Mouse (Mus musculus) lung, embryonic 16.5 days (tissue): ENCODE measurements at regions not wholly inside any gene's neighbourhood (a gene's known extent, or its start where the extent isn't known, plus 50 kb on each side); places are given as distances from the start of the nearest gene placed in this dataset.
A peak's percentile ranks its signal among the peaks of the same experiment; 100 is the strongest.
"Not testable (repeated sequence)": the region's sequence is repeated elsewhere in the genome, so short reads cannot be mapped to it uniquely, and the experiment has no call there.

Experiments
- ATAC-seq: fragments of 200-750 bp; cut with Nextera tagmentation; 2 replicates; pipeline ENCODE4 v1.8.0; 2017; ENCODE audit warnings: low read depth, mild to moderate bottlenecking, moderate library complexity
- H3K27ac ChIP-seq: fragments of 300-500 bp; sonication (generic); 2 replicates; pipeline ENCODE4 v1.5.1; 2014; ENCODE audit warnings: mild to moderate bottlenecking, control low read depth, low read length
- H3K27me3 ChIP-seq: fragments of 300-500 bp; sonication (generic); 2 replicates; pipeline ENCODE4 v1.6.1; 2014; ENCODE audit warnings: low read depth, low read length, mixed read lengths; ENCODE audit not compliant: control insufficient read depth, insufficient read depth
- H3K36me3 ChIP-seq: fragments of 300-500 bp; sonication (generic); 2 replicates; pipeline ENCODE4 v1.6.1; 2014; ENCODE audit warnings: low read length; ENCODE audit not compliant: control insufficient read depth, insufficient read depth
- H3K4me1 ChIP-seq: fragments of 300-500 bp; sonication (generic); replicated peaks from 2 replicates; pipeline ENCODE4 v1.6.1; 2014; ENCODE audit warnings: low read length, mixed read lengths; ENCODE audit not compliant: control insufficient read depth, insufficient read depth
- H3K4me2 ChIP-seq: fragments of 300-500 bp; sonication (generic); 2 replicates; pipeline ENCODE4 v1.6.1; 2014; ENCODE audit warnings: low read depth, low read length, control low read depth
- H3K4me3 ChIP-seq: fragments of 300-500 bp; sonication (generic); 2 replicates; pipeline ENCODE4 v1.5.1; 2014; ENCODE audit warnings: mild to moderate bottlenecking, low read length, control low read depth
- H3K9ac ChIP-seq: fragments of 300-500 bp; sonication (generic); 2 replicates; pipeline ENCODE4 v1.6.1; 2014; ENCODE audit warnings: low read length, control low read depth
- H3K9me3 ChIP-seq: fragments of 300-500 bp; sonication (generic); 2 replicates; pipeline ENCODE4 v1.6.1; 2016; ENCODE audit warnings: low read length; ENCODE audit not compliant: control insufficient read depth
- WGBS: fragments of 180-500 bp; shearing (Covaris S2); extraction: QIAGEN DNeasy Blood & Tissue Kit; methylation state at CpG from one replicate; pipeline ENCODE4 v1.1.7; 2014; 5-methylcytosine and 5-hydroxymethylcytosine counted together

- no peak overlapping the region for H3K27ac ChIP-seq
- H3K9ac ChIP-seq = no peak overlapping the region
- H3K4me1 ChIP-seq = no peaks in the 10 kb centered on the region
- ATAC-seq = no peak
- H3K9me3 ChIP-seq = no peaks in the 10 kb centered on the region
- 35% methylated on average over 2 of the region's 2 CpGs for WGBS
- no peak overlapping the region for H3K4me2 ChIP-seq
- H3K36me3 ChIP-seq = no peaks in the 10 kb centered on the region
- no peak overlapping the region for H3K4me3 ChIP-seq
- H3K27me3 ChIP-seq = no peaks in the 10 kb centered on the region
Observed at GRCm38 (mm10) chr13:78871254-78871653, 671.7 kb upstream of the Nr2f1 start.

- H3K9me3 ChIP-seq, H3K9ac ChIP-seq, H3K4me1 ChIP-seq, H3K27ac ChIP-seq, H3K4me3 ChIP-seq, H3K27me3 ChIP-seq, H3K4me2 ChIP-seq, ATAC-seq, H3K36me3 ChIP-seq: not testable (repeated sequence)
- 80% methylated on average over 4 of the region's 4 CpGs for WGBS
Observed at GRCm38 (mm10) chr13:78824357-78824756, 624.8 kb upstream of the Nr2f1 start.

GRCm38 (mm10) chr13:78809656-78810055 lies 610.1 kb upstream of the Nr2f1 start:
- no peaks in the 10 kb centered on the region for H3K9me3 ChIP-seq
- WGBS = 12% methylated on average over 2 of the region's 2 CpGs
- no peaks in the 10 kb centered on the region for H3K36me3 ChIP-seq
- no peak overlapping the region for H3K27ac ChIP-seq
- H3K4me3 ChIP-seq = no peak overlapping the region
- ATAC-seq = peak; percentile 68; the same call in 1 of the 2 replicates
- H3K4me2 ChIP-seq = no peak overlapping the region
- no peaks in the 10 kb centered on the region for H3K27me3 ChIP-seq
- no peaks in the 10 kb centered on the region for H3K4me1 ChIP-seq
- H3K9ac ChIP-seq = no peak overlapping the region

- H3K27ac ChIP-seq = no peak overlapping the region
- H3K36me3 ChIP-seq = no peaks in the 10 kb centered on the region
- peak; percentile 41; the same call in 1 of the 2 replicates for ATAC-seq
Observed at GRCm38 (mm10) chr13:78802838-78803124, 603.2 kb upstream of the Nr2f1 start.

GRCm38 (mm10) chr13:78802011-78802837 lies 602.7 kb upstream of the Nr2f1 start:
- no peak overlapping the region for H3K4me2 ChIP-seq
- WGBS = 25% methylated on average over 7 of the region's 7 CpGs
- ATAC-seq = no peak
- no peak overlapping the region for H3K4me3 ChIP-seq
- no peak overlapping the region for H3K27ac ChIP-seq
- H3K36me3 ChIP-seq = no peaks in the 10 kb centered on the region
- H3K27me3 ChIP-seq = no peaks in the 10 kb centered on the region
- no peaks in the 10 kb centered on the region for H3K9me3 ChIP-seq
- H3K9ac ChIP-seq = no peak overlapping the region
- no peaks in the 10 kb centered on the region for H3K4me1 ChIP-seq

More at GRCm38 (mm10) chr13:78802838-78803124, 603.2 kb upstream of the Nr2f1 start:
- H3K9ac ChIP-seq = no peak overlapping the region
- H3K4me2 ChIP-seq = no peak overlapping the region
- no peaks in the 10 kb centered on the region for H3K4me1 ChIP-seq
- no peaks in the 10 kb centered on the region for H3K9me3 ChIP-seq
- no peak overlapping the region for H3K4me3 ChIP-seq
- no peaks in the 10 kb centered on the region for H3K27me3 ChIP-seq

GRCm38 (mm10) chr13:78799641-78800040 lies 600.1 kb upstream of the Nr2f1 start:
- Histone ChIP-seq H3K9ac (no peak overlapping the region), H3K4me3 (no peak overlapping the region)
- WGBS = 67% methylated on average over 3 of the region's 3 CpGs

GRCm38 (mm10) chr13:78795228-78795627 lies 595.7 kb upstream of the Nr2f1 start:
- Histone ChIP-seq H3K4me1 (no peaks in the 10 kb centered on the region), H3K27me3 (no peaks in the 10 kb centered on the region), H3K4me3 (no peak overlapping the region), H3K9ac (no peak overlapping the region), H3K27ac (no peak overlapping the region), H3K36me3 (no peaks in the 10 kb centered on the region), H3K4me2 (no peak overlapping the region), H3K9me3 (no peaks in the 10 kb centered on the region)
- ATAC-seq = no peak

More at GRCm38 (mm10) chr13:78799641-78800040, 600.1 kb upstream of the Nr2f1 start:
- Histone ChIP-seq H3K4me1 (no peaks in the 10 kb centered on the region), H3K9me3 (no peaks in the 10 kb centered on the region), H3K36me3 (no peaks in the 10 kb centered on the region), H3K27me3 (no peaks in the 10 kb centered on the region), H3K4me2 (no peak overlapping the region), H3K27ac (no peak overlapping the region)
- no peak for ATAC-seq

- H3K9ac ChIP-seq = no peak overlapping the region
- H3K4me1 ChIP-seq = no peaks in the 10 kb centered on the region
- H3K4me2 ChIP-seq = no peak overlapping the region
- H3K4me3 ChIP-seq = no peak overlapping the region
- ATAC-seq = no peak
- no peaks in the 10 kb centered on the region for H3K9me3 ChIP-seq
- 27% methylated on average over 2 of the region's 2 CpGs for WGBS
- no peaks in the 10 kb centered on the region for H3K36me3 ChIP-seq
- no peaks in the 10 kb centered on the region for H3K27me3 ChIP-seq
- no peak overlapping the region for H3K27ac ChIP-seq
Observed at GRCm38 (mm10) chr13:78784285-78784684, 584.7 kb upstream of the Nr2f1 start.

- peak; percentile 43 for ATAC-seq
- no peaks in the 10 kb centered on the region for H3K4me1 ChIP-seq
- no peaks in the 10 kb centered on the region for H3K36me3 ChIP-seq
- H3K27me3 ChIP-seq = no peaks in the 10 kb centered on the region
- H3K9ac ChIP-seq = no peak overlapping the region
- H3K4me2 ChIP-seq = no peak overlapping the region
- no peaks in the 10 kb centered on the region for H3K9me3 ChIP-seq
- 18% methylated on average over 1 of the region's 1 CpGs for WGBS
- no peak overlapping the region for H3K27ac ChIP-seq
- H3K4me3 ChIP-seq = no peak overlapping the region
Observed at GRCm38 (mm10) chr13:78783591-78784240, 584.2 kb upstream of the Nr2f1 start.
